Mouse (Mus musculus): ENCODE results near the gene Bptf. TPM values are rescaled to one million over a fixed set of nuclear protein-coding genes. Genes with fewer than 3 reads are reported as not detected.
"Not testable (repeated sequence)": the region's sequence is repeated elsewhere in the genome, so short reads cannot be mapped to it uniquely, and the experiment has no call there.

Bptf gene
- polyA plus RNA-seq, 1 experiment from 2014 or later = 30.1 TPM

- Histone ChIP-seq H3K27ac (replicated peaks) (no peak overlapping the region), H3K36me3 (peaks cover 48% of the 10 kb centered on the region), H3K27me3 (ENCODE audit: low read depth, poor library complexity, severe bottlenecking) (peaks cover 10% of the 10 kb centered on the region), H3K4me3 (no peak overlapping the region), H3K4me1 (peaks cover 23% of the 10 kb centered on the region), H3K9me3 (replicated peaks) (no peaks in the 10 kb centered on the region)
- DNase-seq (ENCODE audit: low spot score) = no peak
- 87% methylated on average over 10 of the region's 10 CpGs for WGBS
Measured at GRCm38 (mm10) chr11:107034085-107034810, 97.7 kb downstream of the Bptf start.

GRCm38 (mm10) chr11:107031635-107032034 lies 100.3 kb downstream of the Bptf start:
- peaks cover 22% of the 10 kb centered on the region for H3K36me3 ChIP-seq
- peak; percentile 36 for DNase-seq (ENCODE audit: low spot score)
- WGBS = 24% methylated on average over 7 of the region's 7 CpGs
- peaks cover 25% of the 10 kb centered on the region for H3K27me3 ChIP-seq (ENCODE audit: low read depth, poor library complexity, severe bottlenecking)
- peak overlapping the region; percentile 49; the same call in 1 of the 2 replicates for H3K27ac ChIP-seq (replicated peaks)
- H3K4me1 ChIP-seq = peaks cover 45% of the 10 kb centered on the region
- H3K9me3 ChIP-seq (replicated peaks) = no peaks in the 10 kb centered on the region
- no peak overlapping the region for H3K4me3 ChIP-seq

- DNase-seq (ENCODE audit: low spot score) = no peak
- H3K27me3 ChIP-seq (ENCODE audit: low read depth, poor library complexity, severe bottlenecking) = peaks cover 45% of the 10 kb centered on the region
- H3K9me3 ChIP-seq (replicated peaks) = no peaks in the 10 kb centered on the region
- H3K36me3 ChIP-seq = peaks cover 2% of the 10 kb centered on the region; the same call in 1 of the 2 replicates
- 56% methylated on average over 19 of the region's 19 CpGs for WGBS
- H3K27ac ChIP-seq (replicated peaks) = no peak overlapping the region
- no peak overlapping the region for H3K4me3 ChIP-seq
- peaks cover 66% of the 10 kb centered on the region for H3K4me1 ChIP-seq
Measured at GRCm38 (mm10) chr11:107029536-107029935, 102.4 kb downstream of the Bptf start.

DNA sequence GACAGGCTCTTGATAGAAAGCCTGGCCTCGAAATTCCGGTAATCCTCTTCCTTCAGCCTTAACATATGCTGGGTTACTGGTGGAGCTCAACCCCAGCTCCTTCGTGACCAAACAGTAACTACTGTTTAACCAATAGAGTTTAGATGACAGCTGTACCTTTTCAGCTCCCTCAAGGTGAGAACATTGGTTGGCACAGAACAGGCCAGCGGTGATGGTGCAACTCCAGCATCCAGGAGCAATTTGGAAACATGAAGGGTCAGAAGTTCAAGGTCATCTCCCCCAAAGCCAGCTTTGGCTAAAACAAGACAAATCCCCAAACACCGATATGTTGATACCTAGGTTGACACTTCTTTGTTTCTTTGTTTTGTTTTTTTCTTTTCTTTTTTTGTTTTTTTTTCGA lies 103.2 kb downstream of the Bptf start:
- 72% methylated on average over 6 of the region's 6 CpGs for WGBS
- H3K27me3 ChIP-seq (ENCODE audit: low read depth, poor library complexity, severe bottlenecking) = peaks cover 53% of the 10 kb centered on the region
- H3K36me3 ChIP-seq = no peaks in the 10 kb centered on the region
- H3K9me3 ChIP-seq (replicated peaks) = no peaks in the 10 kb centered on the region
- H3K4me3 ChIP-seq = peak overlapping the region; percentile 74
- no peak for DNase-seq (ENCODE audit: low spot score)
- peak overlapping the region; percentile 91; the same call in 1 of the 2 replicates for H3K27ac ChIP-seq (replicated peaks)
- peaks cover 73% of the 10 kb centered on the region for H3K4me1 ChIP-seq

GRCm38 (mm10) chr11:107028275-107028618 lies 103.7 kb downstream of the Bptf start:
- Histone ChIP-seq H3K9me3 (replicated peaks) (no peaks in the 10 kb centered on the region), H3K4me3 (peak overlapping the region; percentile 74), H3K27ac (replicated peaks) (peak overlapping the region; percentile 91), H3K36me3 (no peaks in the 10 kb centered on the region), H3K4me1 (peaks cover 71% of the 10 kb centered on the region), H3K27me3 (ENCODE audit: low read depth, poor library complexity, severe bottlenecking) (peaks cover 54% of the 10 kb centered on the region)
- WGBS = 5% methylated on average over 29 of the region's 29 CpGs
- no peak for DNase-seq (ENCODE audit: low spot score)

DNA sequence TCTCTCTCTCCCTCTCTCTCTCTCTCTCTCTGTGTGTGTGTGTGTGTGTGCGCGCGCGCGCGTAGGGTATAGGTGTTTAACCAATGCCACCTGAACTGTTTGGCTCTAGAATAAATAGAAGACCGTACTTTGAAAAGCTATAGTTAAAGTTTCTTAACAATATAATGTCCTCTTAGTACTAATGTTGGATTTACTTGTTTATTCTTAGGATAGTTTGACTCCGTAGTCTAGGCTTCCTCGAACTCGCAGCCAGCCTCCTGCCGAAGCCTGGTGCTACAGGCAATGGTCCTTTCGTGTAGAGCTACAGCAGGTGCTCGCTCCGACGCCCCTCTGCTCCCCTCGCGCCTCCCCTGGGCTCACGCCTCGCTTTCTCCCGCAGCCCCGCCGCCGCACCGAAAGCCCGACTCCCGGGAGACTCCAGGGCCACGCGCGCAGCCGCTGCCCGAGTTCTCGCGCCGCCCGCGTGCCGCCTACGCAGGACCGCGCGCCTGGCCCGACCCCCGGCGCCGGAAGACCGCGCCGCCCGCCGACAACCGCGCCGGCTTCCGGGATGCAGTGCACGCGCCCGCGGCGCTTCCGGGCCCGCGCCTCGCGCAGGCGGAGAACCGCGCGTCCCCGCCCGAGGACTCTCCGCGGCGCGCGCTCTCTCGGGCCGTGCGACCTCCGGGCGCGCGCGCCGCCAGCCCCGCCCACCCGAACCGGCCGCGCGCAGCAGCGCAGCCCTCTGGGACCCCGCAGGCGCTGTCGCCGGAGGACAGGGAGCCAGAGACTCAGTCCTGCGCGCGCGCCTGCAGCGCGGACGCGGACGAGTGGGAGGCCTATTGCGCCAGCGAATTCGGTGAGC lies 104.3 kb downstream of the Bptf start:
- Histone ChIP-seq H3K9me3 (replicated peaks) (no peaks in the 10 kb centered on the region), H3K4me1 (peaks cover 65% of the 10 kb centered on the region), H3K27me3 (ENCODE audit: low read depth, poor library complexity, severe bottlenecking) (peaks cover 54% of the 10 kb centered on the region), H3K36me3 (no peaks in the 10 kb centered on the region), H3K27ac (replicated peaks) (peak overlapping the region; percentile 91), H3K4me3 (peak overlapping the region; percentile 74)
- peak; percentile 87 for DNase-seq (ENCODE audit: low spot score)
- WGBS = under 1% methylated on average over 107 of the region's 107 CpGs

DNA sequence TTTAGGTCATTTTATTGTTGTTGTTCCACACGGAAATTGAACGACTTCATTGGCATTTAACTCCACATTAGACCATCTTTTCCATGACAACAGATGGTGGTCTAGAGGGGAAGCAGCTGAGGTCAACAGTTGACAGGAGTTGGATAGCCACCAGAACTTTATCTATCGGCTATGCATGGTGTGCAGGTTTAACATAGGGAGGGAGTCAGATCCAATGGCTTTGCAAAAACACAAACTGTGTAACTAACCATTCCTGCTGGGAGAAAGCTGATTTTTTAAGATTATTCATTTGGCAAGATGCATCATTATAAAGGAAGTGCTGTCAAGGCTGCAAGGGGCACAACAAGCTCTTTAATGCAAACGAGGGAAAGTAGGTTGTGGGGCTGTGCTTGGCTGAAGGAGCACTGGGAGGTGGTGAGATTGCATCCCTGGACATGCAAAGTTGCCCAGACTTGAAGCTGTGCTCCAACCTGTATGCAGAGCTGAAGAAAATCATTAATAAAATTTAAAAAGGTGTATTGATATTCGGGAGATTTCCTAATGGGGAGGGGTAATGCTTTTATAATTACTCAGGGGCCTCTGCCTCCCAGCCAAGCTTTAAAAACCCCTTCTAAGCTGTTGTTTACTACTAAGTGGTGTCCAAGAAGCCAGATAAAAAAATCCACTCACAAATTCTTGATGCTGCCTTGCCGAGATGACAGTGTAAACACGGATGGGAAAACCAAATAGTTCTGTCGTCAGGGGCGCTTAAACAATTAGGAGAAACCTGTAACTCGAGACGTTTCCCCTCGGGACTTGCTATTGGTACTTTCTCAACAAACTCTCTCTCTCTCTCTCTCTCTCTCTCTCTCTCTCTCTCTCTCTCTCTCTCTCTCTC lies 105.1 kb downstream of the Bptf start:
- H3K9me3 ChIP-seq (replicated peaks) = no peaks in the 10 kb centered on the region
- H3K4me3 ChIP-seq = peak overlapping the region; percentile 74
- 13% methylated on average over 12 of the region's 12 CpGs for WGBS
- no peak overlapping the region for H3K27ac ChIP-seq (replicated peaks)
- peaks cover 54% of the 10 kb centered on the region for H3K27me3 ChIP-seq (ENCODE audit: low read depth, poor library complexity, severe bottlenecking)
- no peaks in the 10 kb centered on the region for H3K36me3 ChIP-seq
- H3K4me1 ChIP-seq = peaks cover 56% of the 10 kb centered on the region
- no peak for DNase-seq (ENCODE audit: low spot score)

GRCm38 (mm10) chr11:107025411-107026321 lies 106.3 kb downstream of the Bptf start, which contains the start of gene 1810010H24Rik:
TSS of gene 1810010H24Rik (plus strand) at chr11:107025681.
- H3K27ac ChIP-seq (replicated peaks) = peak within 1 kb of the TSS; percentile 81
- under 1% methylated on average over 45 of the region's 45 CpGs for WGBS
- no peaks in the 10 kb centered on the region for H3K36me3 ChIP-seq
- DNase-seq (ENCODE audit: low spot score) = peak; percentile 56
- peak within 1 kb of the TSS; percentile 66 for H3K4me3 ChIP-seq
- H3K9me3 ChIP-seq (replicated peaks) = no peaks in the 10 kb centered on the region
- H3K27me3 ChIP-seq (ENCODE audit: low read depth, poor library complexity, severe bottlenecking) = peaks cover 54% of the 10 kb centered on the region
- peaks cover 51% of the 10 kb centered on the region for H3K4me1 ChIP-seq

DNA sequence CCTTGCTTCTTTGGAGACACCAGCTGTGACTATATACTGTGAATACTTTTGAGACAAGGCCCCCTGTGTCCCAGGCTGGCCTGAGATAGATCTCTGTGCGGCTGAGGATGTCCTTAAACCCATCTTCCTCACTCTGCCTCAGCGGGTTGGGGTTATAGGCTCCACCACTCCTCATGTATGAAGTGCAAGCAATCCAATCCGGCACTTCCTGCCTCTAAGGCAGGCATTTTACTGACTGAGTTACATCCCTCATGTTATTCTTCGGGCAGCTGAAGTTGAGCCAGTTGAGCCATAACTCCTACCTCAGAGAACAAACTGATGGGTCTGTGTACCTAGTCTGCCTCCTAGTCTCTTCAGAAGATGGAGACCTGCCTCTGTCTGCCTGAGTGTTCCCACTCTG lies 107.5 kb downstream of the Bptf start:
- H3K27me3 ChIP-seq (ENCODE audit: low read depth, poor library complexity, severe bottlenecking) = peaks cover 45% of the 10 kb centered on the region
- H3K36me3 ChIP-seq = no peaks in the 10 kb centered on the region
- WGBS = 64% methylated on average over 4 of the region's 4 CpGs
- no peaks in the 10 kb centered on the region for H3K9me3 ChIP-seq (replicated peaks)
- peak overlapping the region; percentile 66; the same call in 1 of the 2 replicates for H3K4me3 ChIP-seq
- H3K4me1 ChIP-seq = peaks cover 51% of the 10 kb centered on the region
- no peak overlapping the region for H3K27ac ChIP-seq (replicated peaks)
- DNase-seq (ENCODE audit: low spot score) = no peak

- WGBS = 91% methylated on average over 13 of the region's 13 CpGs
- Histone ChIP-seq H3K9me3 (replicated peaks) (no peaks in the 10 kb centered on the region), H3K27me3 (ENCODE audit: low read depth, poor library complexity, severe bottlenecking) (peaks cover 34% of the 10 kb centered on the region), H3K27ac (replicated peaks) (no peak overlapping the region), H3K36me3 (no peaks in the 10 kb centered on the region), H3K4me3 (no peak overlapping the region), H3K4me1 (peaks cover 38% of the 10 kb centered on the region)
- DNase-seq (ENCODE audit: low spot score) = no peak
Measured at GRCm38 (mm10) chr11:107022050-107022683, 109.8 kb downstream of the Bptf start.

DNA sequence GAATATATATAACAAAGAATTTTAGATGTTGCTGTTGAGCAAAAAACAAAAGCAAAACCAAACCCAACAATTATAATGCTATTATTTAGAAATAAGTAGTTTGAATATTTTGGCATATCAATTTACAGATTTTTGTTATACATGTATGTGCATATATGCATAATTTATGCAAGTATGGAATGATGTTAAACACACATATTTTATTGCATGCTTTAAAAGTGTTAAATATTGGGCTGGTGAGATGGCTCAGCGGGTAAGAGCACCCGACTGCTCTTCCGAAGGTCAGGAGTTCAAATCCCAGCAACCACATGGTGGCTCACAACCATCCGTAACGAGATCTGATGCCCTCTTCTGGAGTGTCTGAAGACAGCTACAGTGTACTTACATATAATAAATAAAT lies 112.2 kb downstream of the Bptf start:
- Histone ChIP-seq H3K27me3 (ENCODE audit: low read depth, poor library complexity, severe bottlenecking) (peaks cover 10% of the 10 kb centered on the region), H3K4me1 (peaks cover 16% of the 10 kb centered on the region)
- not testable (repeated sequence) for H3K36me3 ChIP-seq; H3K9me3 ChIP-seq (replicated peaks); H3K27ac ChIP-seq (replicated peaks); H3K4me3 ChIP-seq; DNase-seq (ENCODE audit: low spot score)
- WGBS = 98% methylated on average over 5 of the region's 5 CpGs

All from midbrain, embryonic 10.5 days (tissue).